23 mouse cellular contexts compared by ENCODE assay signal in genomic region chr12:21322296-21322695, GRCm38 (mm10).
"Had no signal": no experiment of that assay in that cellular context is flagged by ENCODE, and none has a peak within 500 bp of the region (broad histone marks: within the 10 kb centered on the region; RNA-seq: fewer than 3 reads in every experiment).

No protein-coding gene starts in this region.

- H3K9ac ChIP-seq: hindbrain, embryonic 13.5 days; hindbrain, embryonic 15.5 days; kidney, embryonic 15.5 days; limb, embryonic 13.5 days; limb, embryonic 15.5 days; liver, embryonic 14.5 days had no signal

- H3K9me3 ChIP-seq: hindbrain, embryonic 13.5 days; hindbrain, embryonic 15.5 days; kidney, embryonic 15.5 days; limb, embryonic 13.5 days; limb, embryonic 15.5 days had no signal

- H3K4me2 ChIP-seq: heart, embryonic 11.5 days; hindbrain, embryonic 13.5 days; hindbrain, embryonic 15.5 days; kidney, embryonic 15.5 days; limb, embryonic 13.5 days; limb, embryonic 15.5 days had no signal

- H3K4me3 ChIP-seq: gastrocnemius, adult 2 months; hindbrain, embryonic 13.5 days; hindbrain, embryonic 15.5 days; kidney, embryonic 15.5 days; limb, embryonic 13.5 days; limb, embryonic 15.5 days had no signal

- ATAC-seq: hindbrain, postnatal 0 days; intestine, embryonic 16.5 days had no signal

- DNase-seq: gastrocnemius, adult 2 months; gastrocnemius, postnatal 10 days; heart, adult 18-20 months; heart, postnatal 14 days; heart, postnatal 36 days; kidney, adult 11 months; kidney, adult 2 months; kidney, adult 9 months; kidney, postnatal 14 days; kidney, postnatal 36 days; layer of hippocampus, adult 9-11 months; layer of hippocampus, postnatal 36 days; left cerebral cortex, postnatal 4 days had no signal

- H3K27ac ChIP-seq: gastrocnemius, adult 2 months; hindbrain, embryonic 13.5 days; hindbrain, embryonic 15.5 days; hindbrain, postnatal 0 days; kidney, embryonic 15.5 days; kidney, postnatal 0 days; limb, embryonic 13.5 days; limb, embryonic 15.5 days; liver, embryonic 14.5 days had no signal

- H3K4me1 ChIP-seq: hindbrain, embryonic 13.5 days; limb, embryonic 15.5 days had no signal

- H3K27me3 ChIP-seq: hindbrain, embryonic 13.5 days; hindbrain, embryonic 15.5 days; kidney, embryonic 15.5 days; limb, embryonic 13.5 days; limb, embryonic 15.5 days had no signal
